Mouse (Mus musculus) embryo, embryonic 11 days (tissue): ENCODE data around the gene Parn.
A peak's percentile ranks its signal among the peaks of the same experiment; 100 is the strongest.

ENCODE experiments used
- DNase-seq: peaks from one replicate; pipeline ENCODE4 v3.0.0-alpha.2; 2015

Parn gene

DNA sequence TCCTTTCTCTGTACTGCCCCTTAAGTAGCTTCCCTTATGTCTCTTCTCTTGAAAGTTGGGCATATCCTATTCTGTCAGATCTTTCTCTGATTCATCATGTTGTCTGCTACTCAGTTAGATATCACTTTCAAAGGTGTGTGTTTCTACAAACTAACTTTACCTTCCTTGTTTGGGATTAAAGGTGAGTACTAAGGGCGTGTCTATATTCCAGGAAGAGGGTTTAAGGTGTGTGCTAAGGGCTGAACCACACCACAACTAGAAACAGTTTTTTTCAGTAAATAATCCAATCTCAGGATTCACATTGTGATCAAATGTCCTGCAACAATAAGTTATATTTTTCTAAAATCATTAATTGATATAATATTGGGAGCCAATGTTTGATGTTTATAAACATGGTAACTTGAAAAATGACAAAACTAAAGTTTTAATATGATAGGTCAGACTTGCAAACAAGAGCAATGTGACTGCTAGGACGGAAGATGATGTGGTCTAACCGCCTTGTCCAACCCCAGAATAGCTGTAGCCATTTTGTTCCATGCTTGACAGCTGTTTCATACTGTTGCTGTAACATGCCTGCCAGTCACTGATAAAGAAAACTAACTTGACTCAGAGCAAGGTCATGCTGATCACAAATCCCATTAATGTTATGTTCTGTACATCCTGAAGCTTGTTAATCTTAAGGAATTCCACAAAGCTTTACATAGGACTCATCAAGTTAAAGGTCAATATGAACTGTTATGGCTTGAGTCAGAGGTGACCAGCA, 46.0 kb downstream of the Parn start:
- no peak for DNase-seq

DNA sequence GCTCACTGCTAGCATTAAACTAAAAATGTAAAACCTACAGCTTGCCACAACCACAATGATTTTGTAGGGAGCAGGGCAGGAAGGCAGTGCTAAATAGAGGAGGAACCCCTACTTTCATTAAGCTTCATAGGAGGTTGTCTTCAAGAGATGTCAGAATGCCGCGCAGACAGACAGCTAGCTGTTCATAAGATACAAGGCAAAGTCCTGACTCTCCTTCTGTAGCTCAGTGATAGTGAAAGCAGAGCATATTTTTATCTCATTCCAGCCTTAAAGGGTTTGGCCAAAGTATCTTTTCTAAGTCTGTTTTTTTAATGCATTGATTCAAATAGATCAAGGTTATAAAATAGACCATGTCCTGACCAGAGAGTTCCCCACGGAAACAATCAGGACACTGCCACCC, 47.8 kb downstream of the Parn start:
- no peak for DNase-seq

DNA sequence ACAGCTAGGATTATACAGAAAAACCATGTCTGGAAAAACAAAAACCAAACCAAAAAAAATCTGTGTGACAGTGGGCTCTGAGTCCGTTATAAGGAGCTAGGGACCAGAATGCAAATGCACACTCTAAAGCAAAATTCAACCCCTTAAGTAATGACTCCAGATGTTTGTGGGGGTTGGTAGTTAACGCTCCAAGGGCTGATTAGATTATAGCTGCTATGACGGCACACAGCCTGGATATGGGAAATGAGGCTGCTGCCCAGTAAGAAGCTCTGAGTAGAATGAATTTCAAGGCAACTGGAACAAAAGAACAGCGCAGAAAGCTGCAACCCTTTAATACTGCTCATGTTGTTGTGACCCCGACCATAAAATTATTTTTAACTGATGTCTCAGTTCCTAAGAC, 52.7 kb downstream of the Parn start:
- DNase-seq, result no peak

DNA sequence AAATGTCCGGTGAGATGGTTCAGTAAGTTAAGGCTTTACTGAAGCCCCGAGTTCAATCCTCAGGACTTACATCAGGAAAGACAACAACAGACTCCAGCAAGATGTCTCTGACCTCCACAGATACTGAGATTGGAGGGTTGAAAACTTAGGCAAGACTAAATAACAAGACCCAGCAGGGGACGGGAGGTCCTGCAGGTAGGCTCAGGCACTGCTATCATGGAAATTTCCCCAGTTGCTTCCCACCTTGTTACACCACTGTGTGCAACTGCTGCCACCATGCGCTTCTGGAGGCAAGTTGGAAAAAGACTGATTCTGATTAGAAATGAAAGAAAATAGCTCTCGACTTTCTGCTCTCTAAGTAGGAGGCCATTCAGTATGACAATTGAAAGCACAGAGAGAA, 55.4 kb downstream of the Parn start:
- no peak for DNase-seq

DNA sequence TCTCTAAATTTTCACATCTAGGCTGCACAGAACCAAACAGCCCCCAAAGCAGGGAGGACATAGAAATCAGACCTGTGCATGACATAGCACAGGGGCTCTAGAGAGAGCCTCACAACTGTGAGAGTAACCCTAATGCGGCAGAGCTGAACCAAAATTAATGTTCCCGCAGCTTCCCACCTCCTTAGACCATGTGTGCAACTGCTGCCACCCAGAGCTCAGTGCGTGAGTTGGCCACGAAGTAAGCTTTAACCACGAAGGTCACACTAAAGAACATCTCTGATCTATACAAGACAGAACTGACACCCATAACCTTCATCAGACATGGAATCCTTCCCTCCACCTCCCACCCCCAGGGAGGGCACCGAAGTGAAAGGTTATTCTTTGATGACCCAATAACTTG, 55.9 kb downstream of the Parn start:
- peak; percentile 9 for DNase-seq

DNA sequence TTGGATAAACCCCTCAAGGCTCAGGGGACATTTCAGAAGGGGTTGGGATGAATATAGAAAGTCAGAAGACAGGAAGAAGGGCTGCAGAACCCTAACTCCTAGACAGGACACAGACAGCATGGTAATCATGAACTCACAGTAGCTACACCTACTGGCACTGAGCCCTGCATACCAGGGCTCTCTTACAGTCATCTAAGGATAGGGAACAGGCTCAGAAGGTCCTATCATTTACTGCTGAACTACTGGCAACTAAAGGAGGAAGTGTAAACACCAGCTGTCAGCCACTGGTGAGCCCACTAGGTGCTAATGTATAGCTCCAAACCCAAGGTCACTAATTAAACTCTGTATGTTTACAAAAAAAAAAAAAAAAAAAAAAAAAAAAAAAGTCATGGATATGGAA, 56.6 kb downstream of the Parn start:
- no peak for DNase-seq

DNA sequence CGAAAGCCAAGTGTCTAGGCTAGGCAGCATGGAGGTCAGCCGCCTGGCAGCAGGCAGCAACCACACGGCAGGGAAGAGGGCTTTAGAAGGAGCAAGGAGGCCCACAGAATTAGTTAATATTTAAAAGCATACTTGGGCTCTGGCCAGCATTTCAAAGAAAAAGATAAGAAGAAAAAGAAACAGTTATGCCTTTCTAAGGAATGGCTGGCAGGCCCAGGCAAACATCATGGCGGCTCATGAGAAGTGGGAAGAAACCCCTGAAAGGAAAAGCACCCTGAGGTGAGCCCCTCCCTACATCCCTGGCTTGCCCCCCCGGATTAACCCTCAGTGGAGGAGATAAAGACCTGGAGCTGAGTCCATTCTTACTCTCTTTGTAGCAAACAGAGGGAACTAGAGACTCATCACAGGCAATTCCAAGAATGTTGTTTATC, 57.0 kb downstream of the Parn start:
- DNase-seq, result no peak

DNA sequence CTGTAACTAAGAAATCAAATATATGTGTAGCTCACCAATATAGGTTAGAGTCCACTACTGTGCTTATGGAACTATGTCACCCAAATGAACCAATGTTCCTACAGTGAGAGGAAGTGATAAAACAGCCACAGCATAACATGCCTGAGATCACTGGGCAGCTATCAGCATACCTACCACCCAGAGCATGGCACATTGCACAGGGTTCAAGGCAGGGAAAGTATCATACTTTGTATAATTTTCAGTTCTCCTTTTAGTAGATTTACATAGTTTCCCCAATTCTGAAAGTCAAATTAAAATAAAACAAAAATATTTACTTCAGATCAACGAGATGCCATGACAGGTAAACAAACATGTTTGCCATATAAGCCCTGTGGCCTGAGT, 59.3 kb downstream of the Parn start:
- no peak for DNase-seq

DNA sequence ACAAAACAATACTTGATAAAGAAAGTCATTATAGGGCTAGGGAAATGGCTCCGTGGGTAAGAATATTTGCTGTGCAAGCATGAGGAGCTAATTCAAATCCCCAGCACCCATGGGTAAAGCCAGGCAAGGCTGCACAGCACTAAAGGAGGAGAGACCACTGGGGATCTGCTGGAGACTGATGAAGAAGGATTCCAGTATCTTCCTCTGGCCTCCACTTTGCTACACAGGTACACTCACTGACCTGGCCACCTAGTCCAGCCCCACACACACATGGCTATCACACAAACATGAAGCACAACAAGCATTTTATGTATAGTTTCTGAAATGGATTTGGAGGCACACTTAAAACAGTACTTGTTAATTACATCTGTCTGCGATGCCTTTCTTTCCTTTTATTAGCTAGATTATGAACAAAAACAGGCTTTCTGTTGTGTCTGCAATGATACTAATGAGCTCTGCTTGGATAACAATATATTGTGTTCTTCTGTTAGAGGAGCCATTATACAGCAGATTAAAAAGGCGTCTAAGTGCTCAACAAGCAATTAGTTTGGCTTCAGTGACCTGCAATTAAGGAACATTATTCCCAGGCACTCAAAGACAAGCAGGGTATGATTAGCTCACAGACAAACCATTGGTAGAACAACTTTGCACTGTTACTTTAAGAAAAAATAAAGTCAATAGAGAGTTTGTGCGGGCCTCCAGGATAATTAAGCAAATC, 59.8 kb downstream of the Parn start:
- no peak for DNase-seq

DNA sequence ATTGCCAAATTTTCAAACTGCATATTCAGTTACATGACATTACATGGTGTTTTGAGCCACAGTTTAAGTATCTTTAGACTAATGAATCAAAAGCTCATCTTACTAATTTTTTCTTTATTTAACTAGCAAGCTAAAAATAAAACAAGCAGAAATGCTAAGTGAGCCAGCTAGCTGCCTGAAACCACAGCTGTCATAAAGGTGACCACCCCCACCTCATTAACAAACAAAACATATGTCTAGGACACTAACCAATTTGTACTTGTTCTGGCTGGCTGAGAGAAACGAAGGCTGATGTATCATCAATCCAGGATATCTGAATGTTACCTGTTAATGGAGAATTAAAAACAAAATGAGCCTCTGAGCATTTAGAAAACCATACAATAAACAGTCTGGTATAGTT, 65.2 kb downstream of the Parn start:
- no peak for DNase-seq

DNA sequence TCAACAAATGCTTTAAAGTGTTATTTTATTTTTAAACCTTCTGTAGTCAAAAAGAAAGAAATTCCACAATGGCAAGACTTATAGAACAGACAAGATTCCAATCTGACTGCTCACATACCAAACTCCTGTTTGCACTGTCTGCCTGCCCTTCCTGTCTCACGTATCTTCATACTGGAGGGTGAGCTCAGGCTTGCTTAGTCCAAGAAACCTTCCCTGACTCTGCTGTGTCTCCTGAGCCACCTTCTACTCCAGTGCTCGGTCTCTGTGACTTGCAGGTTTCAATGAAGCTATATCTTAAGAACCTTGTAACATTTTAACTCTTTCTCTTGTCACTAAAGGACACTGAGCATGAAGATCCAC, 78.9 kb downstream of the Parn start:
- no peak for DNase-seq

DNA sequence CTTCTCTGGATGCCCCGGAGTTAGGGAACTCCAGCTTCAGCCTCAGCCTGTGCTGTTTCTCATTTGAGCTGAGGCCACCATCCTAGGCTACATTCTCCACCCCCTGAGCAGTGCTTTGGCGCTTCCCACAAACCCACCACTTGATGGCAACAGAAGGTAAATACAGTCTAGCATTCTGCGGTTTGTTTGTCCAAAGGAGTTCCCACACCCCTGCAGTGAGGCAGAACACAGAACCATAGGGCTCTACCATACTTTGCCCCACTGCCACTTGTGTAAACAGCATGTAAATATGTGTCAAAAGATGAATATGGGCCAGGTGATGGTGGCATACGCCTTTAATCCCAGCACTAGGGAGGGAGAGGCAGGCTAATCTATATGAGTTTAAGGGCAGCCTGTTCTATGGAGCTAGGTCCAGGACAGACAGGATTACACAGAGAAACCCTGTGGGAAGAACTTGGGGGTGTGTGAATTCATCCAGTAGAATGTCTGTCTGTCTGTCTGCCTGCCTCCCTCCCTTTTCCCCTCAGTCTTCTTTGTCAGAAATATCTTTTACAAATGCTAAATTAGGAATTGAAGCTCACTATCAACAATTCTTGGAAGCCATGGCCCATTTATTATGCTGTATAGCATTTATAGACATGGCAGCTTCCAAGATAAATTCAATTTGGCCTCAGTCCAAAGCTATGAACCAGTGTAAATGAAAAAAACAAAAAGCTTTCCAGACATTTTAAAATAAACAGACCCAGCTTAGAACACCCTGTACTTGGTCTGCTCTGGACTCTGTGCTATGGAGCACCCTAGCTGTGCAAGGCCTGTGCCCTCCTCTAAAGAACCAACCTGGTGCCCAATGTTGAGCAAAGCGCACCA, 79.6 kb downstream of the Parn start:
- no peak for DNase-seq

DNA sequence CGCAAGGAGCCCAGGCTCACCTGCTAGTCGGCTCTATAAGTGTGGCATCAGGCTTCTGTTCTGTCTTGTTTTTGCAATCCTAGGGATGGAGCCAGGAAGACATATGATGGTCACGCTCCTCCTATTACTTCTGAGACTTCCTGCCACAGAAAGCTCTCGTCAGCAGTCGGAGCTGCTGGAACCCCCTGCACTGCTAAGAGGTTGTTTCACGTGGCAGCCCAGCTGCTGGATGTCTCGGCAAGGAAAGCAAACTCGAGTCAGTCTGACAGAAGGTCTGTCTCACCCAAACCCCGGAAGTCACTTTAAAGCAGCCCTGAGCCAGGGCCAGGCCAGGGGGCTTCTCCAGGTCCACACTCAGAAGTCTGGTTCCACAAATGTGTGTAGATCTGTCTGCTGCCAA, 82.7 kb downstream of the Parn start:
- no peak for DNase-seq

DNA sequence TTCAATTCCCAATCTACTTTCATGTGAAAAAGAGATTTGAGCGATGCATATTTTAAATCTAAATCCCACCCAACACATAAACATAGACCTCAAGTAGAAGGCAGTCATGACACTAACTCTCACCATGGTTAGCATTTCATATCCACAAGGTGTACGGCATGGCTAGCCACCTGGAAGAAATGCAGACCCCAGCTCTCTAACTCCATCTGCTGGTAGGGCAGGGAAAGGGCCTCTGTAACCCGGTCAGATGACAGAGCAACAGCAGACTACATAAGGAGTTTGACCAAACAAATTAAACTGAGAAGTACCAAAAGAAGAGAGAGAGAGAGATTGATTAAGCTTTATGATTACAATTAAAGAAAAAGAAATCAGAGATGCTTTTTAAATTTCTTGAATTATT, 87.2 kb downstream of the Parn start:
- DNase-seq, result no peak

DNA sequence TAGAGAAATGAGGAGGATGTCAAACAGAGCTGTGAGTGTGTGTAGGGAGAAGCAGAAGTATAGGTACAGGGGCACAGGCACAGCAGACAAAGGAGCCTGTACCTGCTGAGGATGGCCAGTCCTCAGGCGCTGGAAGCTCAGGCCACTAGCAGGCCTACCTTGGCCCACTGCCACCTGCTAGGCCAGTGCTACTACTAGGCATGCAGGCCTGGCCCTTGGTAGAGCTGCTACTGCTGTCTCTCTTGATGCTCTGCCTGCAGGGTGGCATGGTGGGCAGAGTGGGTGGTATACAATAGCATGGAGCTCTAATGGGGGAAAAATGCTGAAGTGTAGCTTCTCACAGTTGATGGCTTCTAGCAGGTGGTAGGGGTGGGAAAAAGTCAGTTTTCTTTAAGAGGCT, 88.0 kb downstream of the Parn start:
- DNase-seq, result no peak

DNA sequence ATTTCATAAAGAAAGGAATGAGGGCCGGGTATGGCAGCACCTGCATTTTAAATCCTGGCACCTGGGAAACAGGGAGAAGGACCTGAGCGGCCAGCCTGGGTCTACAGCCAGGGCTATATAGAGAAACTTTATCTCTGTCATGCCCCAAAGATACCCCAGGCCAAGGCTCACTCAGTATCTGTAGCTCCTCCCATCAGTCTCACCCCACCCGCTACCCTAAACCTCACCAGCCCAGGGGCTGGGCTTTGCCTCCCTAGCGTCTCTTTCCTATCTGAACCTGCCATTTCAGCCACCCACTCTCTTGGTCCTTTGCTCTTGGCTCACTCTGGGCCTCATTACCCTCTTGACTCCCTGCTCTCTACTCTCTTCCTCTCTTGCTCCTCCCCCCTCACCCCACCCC, 92.7 kb downstream of the Parn start:
- DNase-seq, result no peak

DNA sequence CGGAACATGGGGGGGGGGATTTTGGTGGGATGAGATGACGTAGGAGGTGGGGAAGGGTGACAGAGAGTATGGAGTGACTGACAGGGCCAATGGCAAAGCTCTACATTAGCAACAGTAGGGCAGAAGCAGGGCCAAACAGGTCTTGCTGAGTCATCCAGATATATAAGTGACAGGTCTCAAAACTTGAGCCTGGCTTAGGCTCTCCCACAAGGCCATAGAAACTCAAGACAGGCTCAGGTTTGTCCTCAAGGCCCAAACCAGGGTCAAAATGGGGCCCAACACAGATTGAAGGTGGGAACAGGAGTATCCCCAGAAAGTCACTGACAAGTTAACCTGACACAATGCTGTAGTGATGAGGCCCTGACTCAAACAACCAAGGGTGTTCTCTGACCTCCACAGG, 99.7 kb downstream of the Parn start:
- DNase-seq, result no peak

DNA sequence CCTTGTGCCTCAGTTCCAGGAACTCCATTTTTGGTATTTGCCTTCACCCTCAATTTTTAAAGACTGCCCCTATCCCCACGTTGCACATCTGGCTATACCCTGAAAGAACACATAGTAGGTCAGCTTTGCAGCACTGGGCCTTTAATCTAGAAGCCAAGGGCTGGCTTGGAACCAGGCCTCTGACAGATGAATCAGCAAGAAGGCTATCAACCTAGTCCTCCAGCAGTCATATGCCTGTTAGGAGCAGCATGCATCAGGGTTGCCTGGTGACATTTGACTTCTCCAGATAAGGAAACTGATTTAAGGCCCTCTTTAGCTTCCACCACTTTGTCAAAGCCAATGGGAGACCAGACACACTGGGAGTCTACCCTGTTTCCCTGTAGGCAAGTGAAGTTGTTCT, 100.4 kb downstream of the Parn start:
- no peak for DNase-seq

DNA sequence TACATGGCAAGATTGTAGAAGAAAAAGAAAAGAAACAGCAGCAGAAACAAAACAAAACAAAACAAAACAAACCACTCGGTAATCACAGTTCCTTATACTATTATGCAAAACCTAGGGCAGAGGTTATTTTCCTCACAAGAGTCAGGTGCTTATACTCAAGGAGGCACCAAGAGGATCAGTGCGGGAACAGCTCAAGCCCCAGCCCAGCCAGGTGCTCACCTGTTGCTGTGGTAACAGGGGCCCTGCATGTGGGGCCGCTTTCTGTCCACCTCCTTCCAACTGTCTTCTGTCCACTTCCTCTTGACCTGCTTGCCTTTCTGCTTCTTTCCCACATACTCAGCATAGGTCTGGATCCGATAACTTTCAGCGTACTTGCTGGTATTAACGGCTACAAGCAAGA, 101.6 kb downstream of the Parn start:
- no peak for DNase-seq

DNA sequence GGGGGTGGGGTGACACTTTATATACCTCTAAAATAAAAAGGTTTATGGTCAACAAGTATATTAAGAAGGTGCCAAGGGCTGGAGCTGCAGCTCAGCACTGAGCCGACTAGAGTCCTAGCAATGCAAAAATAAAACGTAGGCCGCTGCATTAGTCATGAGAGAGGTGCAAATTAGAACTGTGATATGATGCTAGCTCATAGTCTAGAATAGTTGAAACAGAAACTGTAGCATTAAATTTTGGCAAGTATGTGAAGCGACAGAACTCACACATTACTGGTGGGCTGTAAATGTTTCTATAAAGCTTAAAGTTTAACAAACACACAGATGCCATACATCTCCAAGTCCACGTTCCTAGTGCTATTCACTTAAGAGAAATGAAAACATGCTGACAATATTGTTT, 102.7 kb downstream of the Parn start:
- DNase-seq, result no peak

DNA sequence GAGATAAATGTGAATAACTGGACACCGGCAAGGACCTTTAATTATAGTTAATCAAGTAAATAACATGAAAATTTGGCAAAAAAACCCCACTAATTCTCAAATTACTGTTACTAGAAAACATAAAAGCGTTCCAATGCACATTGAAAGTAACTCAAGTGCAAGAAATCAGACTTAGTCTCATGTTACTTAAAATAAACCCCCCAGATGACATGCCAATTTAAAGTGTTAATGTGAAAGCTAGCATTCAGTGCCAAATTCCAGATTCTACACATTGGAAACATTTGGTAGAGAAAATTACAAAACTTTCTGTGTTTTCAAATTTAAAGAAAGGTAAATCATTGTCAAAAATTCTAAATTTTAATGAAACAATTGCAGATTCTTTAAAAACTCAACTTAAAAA, 110.2 kb downstream of the Parn start:
- DNase-seq, result no peak

DNA sequence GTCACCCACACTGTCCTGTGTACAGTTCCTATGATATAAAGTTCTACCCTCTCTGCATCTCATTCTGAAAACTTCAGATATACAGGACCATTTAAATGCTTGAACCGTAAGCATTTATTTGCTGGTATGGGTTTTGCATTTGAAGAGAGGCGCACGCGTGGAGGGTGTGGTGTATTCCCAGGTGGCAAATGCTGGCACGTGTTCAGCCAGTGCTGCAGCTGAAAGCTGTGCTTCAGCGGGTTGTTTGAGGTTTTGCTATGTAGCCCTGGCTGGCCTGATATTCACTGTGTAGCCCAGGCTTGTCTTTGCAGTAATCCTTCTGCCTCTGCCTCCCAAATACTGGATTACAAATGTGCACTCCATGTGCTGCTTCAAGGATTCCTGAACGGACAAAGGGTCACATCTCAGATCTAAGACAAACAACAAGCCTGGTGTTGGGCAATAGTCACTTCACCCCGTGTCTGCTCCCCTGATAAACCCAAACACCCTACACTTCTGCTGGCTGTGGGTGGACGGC, 111.0 kb downstream of the Parn start:
- DNase-seq, result no peak

DNA sequence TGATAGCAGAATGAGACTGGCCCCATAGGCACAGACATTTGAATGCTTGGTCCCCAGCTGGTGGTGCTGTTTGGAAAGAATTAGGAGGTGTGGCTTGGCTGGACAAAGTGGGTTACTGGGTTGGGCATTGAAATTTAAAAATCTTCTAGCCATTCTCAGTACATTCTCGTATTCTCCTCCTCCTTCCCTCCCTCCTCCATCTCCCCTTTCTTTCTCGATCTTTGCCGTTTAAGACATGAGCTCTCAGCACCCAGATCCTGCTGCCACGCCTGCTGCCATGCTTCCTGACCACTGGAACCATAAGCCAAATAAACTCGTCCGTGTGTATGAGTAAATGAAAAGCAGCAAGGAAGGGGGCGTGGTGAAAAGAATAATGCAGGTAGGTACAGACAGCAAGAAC, 111.5 kb downstream of the Parn start:
- DNase-seq, result no peak

DNA sequence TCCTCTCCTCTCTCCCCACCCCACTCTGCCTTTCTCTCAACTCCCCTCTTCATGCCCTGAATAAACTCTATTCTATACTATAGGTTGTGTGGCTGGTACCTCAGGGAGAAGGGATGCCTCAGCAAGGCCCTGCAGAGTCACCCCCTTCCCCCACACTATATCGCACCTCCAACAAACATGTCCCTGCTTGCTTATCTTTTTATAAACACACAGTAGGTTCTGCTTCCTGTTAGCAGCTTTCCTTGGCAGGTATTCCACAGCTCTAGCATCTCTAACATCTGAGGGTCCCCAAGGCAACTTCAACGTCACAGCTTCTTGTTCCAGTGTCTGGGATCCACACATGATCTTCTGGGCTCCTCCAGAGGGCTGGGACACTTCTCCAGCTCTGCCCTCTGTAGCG, 117.3 kb downstream of the Parn start:
- DNase-seq, result no peak
